Mouse (Mus musculus) brain, adult 2 months (tissue): ENCODE results near the gene Ggnbp2.

Source experiments
- DNase-seq: peaks from one replicate; pipeline ENCODE4 v3.0.0; 2011; ENCODE audit warnings: low read depth, low spot score

The Ggnbp2 gene

DNA sequence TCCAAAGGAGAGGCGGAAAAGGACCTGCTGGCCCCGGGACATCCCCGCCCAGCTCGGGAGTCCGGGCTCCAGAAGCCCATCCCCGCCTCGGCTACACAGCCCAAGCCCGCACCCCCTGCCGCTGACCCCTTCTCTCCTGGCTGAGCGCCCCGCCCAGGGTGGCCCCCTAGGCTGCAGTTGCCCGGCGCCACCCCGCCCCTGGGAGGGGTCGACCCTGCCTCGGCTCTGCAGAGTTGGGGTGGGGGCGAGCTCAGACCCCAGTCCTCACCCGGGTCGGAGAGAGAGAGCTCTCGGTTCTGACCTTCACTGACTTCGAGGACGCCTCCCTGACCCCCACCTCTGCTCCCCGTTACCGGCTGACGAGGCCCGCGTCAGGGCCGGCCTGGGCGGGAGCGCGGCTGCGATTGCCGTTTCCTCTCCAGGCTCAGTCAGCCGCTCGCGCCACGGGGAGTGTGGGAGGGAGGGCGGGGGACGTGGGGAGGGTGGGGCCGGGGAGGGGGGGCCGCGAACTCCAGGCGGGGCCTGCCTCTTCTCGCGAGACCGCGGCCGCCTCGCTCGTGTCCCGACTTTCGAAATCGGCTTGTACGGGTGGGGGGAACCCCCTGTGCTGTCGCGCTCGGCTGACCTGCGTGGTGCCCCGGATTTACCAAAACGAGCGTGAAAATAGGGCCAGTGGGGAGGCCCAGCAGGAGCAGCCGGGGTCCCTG lies at the start of gene Ggnbp2:
Gene Ggnbp2 (minus strand): TSS at position 481 of the 707 bp plus-strand sequence.
- DNase-seq, result peak; percentile 96

DNA sequence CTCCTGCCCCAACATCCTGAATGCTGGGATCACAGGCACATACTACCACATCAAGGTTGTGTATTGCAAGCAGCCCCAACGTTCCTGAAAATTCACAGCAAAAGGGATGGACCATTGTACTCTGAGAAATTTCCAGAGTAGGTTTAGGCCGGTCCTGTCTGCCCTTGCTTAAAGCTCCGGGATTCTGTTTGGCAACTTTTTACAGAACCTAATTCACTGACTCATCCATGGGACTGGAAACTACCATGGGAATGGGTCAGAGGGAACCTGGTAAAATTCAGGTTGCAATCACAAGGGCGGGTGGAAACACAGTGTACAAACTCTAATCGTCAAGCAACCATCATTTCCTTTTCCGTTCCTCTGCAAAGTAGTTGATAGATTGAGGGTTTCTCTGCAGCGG lies 49.3 kb upstream of the Ggnbp2 start:
- DNase-seq, result no peak

DNA sequence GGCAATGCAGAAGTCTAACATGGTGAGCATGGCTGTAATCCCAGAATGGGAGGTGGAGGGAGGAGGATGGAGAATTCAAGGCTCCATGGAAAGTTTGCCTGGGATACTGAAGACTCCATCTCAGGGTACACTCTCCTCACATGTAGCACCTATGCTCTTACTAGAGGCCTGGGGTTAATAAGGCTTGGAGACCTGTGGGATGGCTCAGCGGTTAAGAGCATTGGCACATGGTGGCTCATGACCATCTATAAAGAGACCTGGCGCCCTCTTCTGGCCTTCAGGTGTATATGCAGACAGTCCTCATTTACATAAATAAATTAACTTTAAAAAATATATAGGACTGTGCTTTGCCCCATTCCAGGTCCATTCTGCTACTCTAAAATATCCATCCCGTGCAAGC lies 48.7 kb upstream of the Ggnbp2 start:
- DNase-seq, result peak; percentile 56

DNA sequence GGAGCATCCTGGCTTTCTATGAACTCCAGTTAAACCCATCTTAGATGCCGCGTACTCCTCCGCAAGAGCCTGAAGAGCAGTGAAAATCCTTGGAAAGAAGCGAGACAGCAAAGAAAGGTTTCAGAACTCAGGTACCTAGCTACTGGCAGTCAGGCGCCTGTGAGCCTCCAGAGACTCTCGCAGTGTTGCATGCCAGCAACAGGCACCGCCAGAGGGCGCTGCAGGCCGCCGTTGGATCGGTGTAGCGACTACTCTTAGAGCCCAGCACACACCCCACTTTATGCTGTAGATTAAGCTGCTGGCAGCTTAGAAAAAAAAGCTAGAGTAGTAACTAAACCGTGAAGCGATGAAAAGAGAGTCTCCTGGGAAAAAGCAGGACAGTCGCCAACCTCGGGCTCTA lies 47.8 kb upstream of the Ggnbp2 start:
- peak; percentile 87 for DNase-seq

DNA sequence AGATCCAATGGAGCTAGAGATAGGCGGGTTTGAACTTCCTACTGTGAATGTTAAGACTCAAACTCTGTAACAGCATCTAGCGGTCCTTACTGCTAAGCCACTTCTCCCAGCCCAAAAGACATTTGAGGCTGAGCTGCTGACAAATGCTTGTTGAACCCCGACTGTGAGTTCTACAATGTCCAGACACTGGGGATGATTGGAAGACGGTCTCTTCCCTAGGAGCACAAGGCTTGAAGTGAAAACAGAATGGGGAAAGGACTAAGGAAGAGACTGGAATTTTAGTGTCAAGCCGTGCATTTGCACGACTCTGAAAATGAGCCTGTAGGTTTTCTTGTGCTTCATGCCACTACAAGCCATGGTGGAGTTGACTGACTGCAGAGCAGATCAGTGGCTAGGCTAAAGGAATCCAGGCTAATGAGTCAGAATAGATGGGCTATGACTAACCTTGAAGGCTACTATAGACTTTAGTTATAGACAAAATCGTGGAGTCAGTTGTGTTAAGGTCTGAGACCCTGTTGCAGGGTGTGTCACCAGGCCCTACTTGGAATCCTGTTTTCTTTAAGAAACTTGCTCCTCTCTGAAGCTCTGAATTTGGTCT lies 46.2 kb upstream of the Ggnbp2 start:
- DNase-seq, result no peak

DNA sequence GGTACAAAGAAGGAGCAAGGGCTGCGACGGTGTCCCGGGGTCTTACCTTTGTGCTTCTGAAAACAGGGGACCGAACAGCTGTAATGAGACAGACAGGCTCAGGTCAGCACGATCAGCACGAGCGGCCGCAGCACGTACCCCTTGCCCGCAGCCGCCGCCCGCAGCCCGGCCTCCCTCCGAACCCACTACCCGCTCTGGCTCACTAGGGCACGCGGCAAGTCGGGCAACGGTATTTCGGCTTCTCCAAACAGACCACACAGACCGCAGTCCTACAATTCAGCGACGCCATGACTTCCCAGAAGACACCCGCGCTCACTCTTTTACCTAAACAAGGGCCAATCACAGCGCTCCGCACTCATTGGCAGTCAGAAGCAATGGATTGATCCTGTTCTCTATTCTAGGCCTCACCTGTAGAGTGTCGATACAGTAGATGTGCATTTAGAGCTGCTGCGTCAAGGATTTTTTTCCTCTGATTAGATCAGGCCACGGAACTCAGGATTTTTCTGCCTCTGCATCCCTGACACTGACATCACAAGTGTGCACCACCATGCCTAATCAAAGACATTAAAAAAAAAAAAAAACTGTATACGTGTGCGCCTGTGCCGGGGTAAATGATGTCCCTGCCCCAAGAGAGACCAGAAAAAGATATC lies 45.6 kb upstream of the Ggnbp2 start, which contains the start of gene Znhit3:
Gene Znhit3 (minus strand): TSS at position 314 of the 650 bp plus-strand sequence.
- DNase-seq, result peak; percentile 98

DNA sequence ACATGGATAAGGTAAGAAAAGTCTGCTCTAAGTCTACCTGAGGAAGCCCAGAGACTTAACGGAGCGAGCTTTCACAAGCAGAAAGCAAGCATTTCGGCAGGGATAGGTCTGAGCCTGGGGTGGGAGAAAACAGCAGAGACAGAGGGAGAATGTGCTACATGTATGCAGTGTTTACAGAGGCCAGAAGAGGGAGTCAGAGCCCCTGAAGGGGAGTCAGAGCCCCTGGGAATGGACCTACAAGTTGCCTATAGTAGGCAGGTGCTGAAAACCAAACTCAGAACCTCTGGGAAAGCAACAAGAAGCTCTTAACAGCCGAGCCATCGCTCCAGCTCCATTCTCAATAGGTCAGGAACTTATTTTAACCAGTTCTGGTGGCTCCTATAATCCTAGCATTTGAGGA lies 44.1 kb upstream of the Ggnbp2 start:
- DNase-seq, result no peak

DNA sequence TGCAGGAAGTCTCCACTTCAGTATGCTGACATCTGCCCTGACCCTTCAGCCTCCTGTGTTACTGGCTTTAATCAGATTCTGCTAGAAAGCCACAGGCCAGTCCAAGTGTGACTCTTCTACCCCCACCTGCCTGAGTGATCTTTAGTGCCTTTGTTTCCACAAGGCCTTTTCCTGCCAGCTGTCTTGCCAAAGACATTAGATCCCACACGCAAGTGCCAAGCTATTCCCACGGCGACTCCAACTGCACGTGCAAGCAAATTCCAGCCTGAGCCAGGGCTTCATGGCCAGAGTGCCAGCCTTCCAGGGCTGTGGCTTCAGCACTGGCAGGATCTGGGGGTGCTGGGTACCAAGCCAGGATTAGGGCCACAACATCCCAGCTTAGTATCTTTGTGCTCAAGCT lies 39.8 kb upstream of the Ggnbp2 start:
- DNase-seq, result no peak

DNA sequence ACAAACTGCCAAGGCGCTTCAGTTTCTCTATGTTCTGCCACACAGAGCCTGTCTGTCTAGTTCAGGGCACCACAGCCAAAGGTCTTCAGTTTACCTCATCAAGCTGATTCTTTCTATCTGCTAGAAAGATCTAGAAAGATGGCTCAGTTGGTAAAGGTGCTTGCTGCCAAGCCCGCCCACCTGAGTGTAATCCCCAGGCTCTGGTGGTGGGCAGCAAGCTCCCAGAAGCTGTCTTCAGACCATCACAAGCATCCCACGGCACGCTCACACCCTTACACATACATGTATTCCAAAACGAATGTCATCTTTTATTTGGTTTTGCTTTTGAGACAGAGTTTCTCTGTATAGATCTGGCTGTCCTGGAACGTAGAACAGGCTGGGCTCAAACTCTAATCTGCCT lies 37.9 kb upstream of the Ggnbp2 start:
- peak; percentile 72 for DNase-seq

DNA sequence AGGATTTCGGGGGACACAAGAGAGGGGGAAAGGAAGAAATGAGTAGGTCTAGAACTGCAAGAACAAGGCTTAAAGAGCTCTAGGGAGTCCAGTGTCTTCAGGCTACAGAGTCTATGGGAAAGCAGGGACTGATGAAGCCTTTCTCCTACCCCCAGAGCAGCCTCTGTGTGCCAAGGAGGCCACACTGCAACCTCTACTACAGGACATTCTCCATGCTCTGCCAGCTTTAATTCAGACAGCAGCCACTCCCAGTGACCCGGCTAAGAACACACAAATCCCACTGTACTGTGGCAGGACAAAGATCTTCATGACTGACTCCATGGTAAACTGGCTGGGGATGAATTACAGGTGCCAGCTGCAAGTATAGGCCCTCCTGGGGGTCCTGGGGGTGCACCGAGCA lies 36.5 kb upstream of the Ggnbp2 start:
- DNase-seq, result no peak

DNA sequence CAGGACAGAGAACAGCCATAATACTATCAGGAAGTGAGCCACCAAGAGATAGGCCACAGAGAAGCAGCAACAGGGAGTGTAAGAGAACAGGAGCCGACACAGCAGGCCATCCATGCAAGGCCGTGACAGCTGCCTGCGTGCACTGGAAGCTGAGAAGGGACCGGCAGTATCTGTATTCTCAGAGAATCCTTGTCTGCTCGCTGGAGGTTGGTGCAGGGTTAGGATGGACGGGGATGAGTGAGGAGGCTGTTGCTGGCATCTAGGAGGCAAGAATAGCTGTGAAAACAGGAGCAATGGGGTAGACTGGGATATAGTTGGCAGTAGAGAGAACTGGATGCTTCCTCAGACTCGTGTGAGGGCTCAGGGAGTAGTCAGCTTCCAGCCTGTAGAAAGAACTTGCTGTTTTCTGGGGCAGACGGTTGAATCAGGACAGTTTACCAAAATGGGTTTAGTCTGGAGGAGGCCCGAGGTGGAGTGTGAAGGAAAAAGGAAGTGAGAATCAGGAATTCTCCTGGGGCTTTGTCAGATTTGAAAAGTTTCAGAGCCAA lies 34.1 kb upstream of the Ggnbp2 start:
- DNase-seq, result peak; percentile 75

DNA sequence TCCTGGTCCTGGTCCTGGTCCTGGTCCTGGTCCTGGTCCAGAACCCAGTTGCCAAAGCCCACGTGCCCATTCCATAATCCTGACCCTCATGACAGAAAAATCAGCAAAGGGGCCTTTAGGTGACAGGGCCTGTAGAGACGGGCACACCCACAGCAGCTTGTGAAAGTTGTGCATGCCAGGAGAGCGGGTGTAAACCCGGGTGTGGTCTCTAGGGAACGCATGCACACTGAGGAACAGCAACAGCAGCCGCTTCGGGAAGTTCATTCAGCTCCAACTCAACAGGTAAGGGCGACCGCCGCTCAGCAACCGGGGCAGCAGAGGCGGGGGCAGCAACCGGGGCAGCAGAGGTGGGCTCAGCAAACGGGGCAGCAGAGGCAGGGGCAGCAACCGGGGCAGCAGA lies 22.5 kb upstream of the Ggnbp2 start:
- DNase-seq, result no peak

DNA sequence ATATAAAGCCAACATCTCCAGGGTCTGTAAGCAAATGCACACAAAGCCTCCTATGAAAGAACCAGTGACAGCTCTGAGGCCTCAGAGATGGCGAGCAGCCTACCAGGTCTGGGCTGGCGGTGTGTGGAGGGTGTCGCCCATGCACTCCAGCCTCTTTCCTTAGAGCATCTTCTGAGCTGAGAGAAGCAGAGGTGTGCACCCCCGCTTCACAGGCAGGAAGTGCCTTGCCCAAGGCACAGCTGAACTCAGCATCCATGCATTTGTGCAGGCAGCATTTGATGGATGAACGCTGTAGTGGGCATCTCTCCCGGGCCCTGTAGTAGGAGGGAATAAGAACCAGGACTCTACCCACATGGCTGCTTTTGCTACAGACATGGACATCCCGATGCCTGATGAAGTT lies 21.1 kb upstream of the Ggnbp2 start:
- DNase-seq, result peak; percentile 13

DNA sequence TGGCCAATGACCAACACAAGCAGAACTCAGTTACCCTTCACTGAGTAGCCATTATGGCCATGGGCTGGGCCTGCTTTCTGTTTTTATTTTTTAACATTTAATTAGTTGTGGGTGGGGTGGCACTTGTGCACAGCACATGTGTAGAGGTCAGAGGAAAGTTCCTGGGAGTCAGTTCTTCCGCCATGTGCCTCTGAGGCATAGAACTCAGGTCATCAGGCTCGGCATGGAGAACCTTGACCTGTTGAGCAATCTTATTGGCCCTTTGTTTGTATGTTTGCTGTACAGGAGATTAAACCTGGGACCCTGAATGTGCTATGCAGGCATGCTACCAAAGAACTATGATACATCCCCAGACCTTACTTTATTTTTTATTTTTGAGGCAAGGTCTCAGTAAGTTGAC lies 18.9 kb upstream of the Ggnbp2 start:
- DNase-seq, result no peak

DNA sequence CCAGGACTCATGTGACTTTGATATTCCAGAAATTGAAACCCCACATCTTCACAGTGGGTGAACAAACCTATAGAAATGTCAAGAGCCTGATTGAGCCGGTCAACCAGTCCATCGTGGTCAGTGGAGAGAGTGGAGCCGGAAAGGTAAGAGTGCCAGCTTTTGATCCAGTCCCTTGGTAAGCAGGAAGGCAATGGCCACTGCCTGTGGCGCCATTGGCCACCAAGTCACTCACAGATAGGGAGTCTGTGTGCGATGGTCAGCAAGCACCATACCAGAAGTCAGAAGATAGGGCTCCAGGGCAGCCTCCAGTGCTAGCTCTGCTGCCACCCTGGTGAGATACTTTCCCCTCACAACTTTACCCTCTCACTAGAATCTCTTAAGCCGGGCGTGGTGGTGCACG lies 17.4 kb upstream of the Ggnbp2 start:
- no peak for DNase-seq

DNA sequence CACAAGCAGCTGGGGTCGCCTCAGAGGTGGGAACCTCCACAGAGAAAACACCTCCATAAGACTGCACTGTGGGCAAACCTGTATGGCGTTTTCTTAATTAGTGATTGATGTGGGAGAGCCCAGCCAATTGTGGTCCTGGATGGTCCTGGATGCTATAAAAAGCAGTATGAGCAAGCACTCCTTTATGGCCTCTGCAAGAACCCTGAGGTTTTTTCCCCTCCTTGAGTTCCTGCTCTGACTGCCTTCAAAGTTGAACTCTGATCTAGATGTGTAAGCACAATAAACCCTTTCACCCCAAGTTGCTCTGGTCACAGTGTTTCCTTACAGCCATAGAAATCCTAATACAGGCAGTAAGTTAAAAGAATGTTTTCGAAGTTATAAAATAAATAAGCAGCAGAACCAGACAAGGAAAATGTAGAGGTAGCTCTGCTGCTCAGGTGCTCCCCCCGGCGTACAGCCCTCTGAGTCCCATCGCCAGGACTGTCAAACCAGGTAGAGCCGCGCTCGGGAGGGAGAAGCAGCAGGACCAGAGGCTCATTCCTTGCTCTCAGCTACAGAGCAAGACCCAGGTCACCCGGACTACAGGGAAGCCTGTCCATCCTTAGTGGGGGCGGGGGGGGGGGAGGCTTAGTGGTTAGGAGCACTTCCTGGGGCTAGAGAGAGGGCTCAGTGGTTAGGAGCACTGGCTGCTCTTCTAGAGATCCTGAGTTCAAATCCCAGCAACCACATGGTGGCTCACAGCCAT lies 16.3 kb upstream of the Ggnbp2 start:
- DNase-seq, result no peak

DNA sequence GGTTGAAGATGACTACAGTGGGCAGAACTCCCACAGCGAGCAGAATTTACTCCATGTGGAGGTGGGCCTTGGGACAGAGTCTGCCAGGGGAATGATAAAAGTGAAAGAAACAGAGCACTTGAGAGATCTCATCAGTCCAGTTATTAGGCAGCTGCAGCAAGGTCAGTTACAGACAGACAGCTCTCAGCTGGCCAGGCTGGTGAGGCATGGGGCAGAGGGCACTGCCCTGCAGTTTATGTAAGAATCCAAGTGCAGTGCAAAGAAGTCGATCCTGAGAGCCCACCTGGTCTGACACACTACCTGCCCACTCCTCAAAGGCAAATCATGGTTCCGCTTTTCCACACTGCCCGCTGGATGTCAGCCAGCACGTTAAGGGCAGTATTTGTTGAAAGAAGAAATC lies 15.6 kb upstream of the Ggnbp2 start:
- DNase-seq, result no peak

DNA sequence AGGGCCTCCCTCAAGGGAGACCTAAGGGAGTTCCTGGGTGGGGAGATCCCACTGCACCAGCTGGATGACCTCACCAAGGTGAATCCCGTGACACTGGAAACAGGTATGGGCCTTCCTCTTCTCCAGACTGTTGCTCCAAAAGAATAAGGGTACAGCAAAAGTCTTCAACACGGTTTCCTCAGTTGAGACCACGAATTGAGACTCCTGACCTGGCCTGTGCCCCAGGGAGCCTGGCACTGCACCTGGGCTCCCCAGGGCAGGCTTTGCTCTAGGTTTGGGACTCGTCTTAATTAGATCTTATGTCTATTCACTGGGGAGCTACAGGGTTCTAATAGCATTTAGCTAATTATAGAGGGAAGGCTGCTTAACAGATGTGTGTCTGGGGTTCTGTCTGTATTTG lies 14.6 kb upstream of the Ggnbp2 start:
- DNase-seq, result no peak

DNA sequence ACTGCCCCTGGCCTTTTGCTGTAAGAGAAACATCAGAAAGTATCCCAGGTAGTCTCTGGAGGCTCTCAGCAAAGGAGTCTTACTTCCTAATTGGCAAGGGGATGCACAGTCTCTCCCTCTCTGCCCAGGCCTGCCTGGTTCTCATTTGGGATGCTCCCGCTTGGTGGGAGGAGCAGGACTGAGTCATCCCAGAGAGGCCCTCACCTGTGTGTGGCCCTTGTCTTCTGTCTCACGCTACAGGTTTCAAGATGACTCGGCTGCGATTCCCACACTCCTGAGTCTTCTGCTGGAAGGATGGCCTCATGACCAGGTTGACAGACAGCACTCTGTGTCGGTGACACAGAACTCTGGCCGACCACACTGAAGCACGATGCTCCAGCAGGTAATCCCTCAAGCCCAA lies 11.7 kb upstream of the Ggnbp2 start:
- no peak for DNase-seq

DNA sequence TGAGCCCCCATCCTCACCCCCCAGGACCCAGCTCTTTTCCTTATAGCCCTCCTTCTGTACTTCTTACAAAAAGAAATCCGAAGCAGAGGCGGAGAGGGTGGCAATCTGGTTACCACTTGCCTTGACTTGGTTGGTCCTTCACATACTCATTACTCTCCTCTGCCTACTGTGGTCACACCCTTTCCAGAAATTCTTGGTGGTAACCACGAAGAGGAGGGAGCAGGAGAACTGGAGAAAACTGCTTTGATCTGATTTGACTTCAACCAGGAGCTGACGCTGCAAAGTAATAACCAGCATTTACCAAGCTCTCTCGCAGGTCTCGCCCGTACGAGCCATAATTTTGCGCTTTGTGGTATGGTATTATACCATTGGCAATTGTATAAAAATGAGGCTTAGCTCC lies 10.4 kb upstream of the Ggnbp2 start:
- no peak for DNase-seq

DNA sequence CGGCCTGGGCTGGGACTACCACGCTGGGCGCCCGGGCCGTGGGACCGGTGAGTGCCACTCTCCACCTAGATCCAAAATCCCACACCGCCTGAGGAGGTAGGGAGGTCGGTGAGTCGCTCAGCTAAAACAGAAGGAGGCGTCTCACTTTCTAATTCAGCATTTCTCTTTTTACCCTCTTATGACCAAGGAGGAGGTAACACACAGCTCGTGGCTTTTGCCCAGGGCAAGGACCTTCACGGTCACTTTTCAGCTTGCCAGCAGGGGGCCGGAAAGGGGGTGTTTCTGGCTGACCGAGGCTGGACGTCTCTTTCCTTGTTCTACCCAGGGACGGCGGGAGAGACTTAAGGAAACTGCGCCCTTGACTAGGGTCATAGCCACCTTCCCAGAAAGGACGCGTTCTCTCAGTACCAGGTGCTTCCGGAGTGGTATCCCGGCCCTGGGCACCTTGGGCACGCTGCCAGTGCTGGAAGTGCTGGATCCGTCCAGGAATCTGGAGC lies 9.9 kb upstream of the Ggnbp2 start:
- peak; percentile 29 for DNase-seq
